Mouse (Mus musculus): ENCODE measurements around the gene Mettl24.

GRCm38 (mm10) chr10:40720883-40721282, 37.8 kb downstream of the Mettl24 start:
- TF ChIP-seq MAX (IDR thresholded peaks at IDR 0.05; ENCODE audit: low read depth) (no peak), CEBPB (IDR thresholded peaks at IDR 0.05; ENCODE audit: insufficient read depth, poor library complexity, severe bottlenecking) (no peak), E2F4 (IDR thresholded peaks at IDR 0.05; ENCODE audit: insufficient read depth) (no peak), POLR2A (IDR thresholded peaks at IDR 0.05; ENCODE audit: insufficient read length, low read depth) (no peak), POLR2AphosphoS2 (IDR thresholded peaks at IDR 0.05; ENCODE audit: insufficient read length, low read depth) (no peak), SRF (IDR thresholded peaks at IDR 0.05; ENCODE audit: control insufficient read depth, insufficient read length, low read depth) (no peak), MYOG (IDR thresholded peaks at IDR 0.05; ENCODE audit: control insufficient read depth in 1 of 3, insufficient read depth in 1 of 3, insufficient read length in 2 of 3, low read depth in 2 of 3) (no peak), TCF12 (IDR thresholded peaks at IDR 0.05; ENCODE audit: insufficient read depth, poor library complexity, severe bottlenecking) (no peak), USF1 (IDR thresholded peaks at IDR 0.05; ENCODE audit: low read depth) (no peak), MYOD1 (IDR thresholded peaks at IDR 0.05; ENCODE audit: control insufficient read depth in 1 of 3, insufficient read length in 2 of 3, low read depth in 2 of 3) (no peak), REST (IDR thresholded peaks at IDR 0.05; ENCODE audit: insufficient read depth, insufficient read length) (no peak)

Measured in myocyte (in vitro differentiated cells).